Mouse (Mus musculus) testis, postnatal 10 days (tissue): ENCODE data around the gene Igflr1.

ENCODE experiments used
- DNase-seq: peaks from one replicate; pipeline ENCODE4 v3.0.0; 2021; ENCODE audit warnings: low spot score

Gene Igflr1

DNA sequence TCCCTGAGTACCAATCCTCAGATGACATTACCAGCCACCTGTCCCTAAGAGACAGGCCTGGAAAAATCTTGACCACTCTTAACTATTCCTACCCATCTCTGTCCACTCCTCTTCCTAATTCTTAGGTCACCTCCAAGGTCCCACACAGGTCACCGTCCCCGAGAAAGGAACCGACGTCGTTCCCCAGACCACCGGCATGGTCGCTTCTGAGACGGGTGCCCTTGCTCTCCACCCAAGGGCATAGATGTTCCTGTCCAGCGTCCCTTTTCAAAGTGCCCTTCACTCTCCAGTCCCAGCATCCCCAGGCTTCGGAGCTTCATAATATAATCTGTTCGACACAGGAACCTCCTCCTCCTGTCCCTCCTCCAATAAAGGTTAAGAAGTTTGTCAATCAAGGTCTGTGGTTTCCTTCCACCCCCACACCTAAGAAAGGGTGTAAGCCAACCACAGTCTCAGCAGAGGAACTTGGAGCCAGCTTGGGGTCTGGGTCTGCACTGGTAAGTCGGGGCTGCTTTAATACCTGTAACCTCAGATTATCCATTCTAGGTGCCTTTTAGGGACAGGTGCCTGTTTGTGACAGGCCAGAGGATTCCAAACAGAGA, at the start of gene Igflr1:
Gene Igflr1, plus strand, starts transcription at position 458 of the 602 bp plus-strand sequence.
- DNase-seq: no peak

DNA sequence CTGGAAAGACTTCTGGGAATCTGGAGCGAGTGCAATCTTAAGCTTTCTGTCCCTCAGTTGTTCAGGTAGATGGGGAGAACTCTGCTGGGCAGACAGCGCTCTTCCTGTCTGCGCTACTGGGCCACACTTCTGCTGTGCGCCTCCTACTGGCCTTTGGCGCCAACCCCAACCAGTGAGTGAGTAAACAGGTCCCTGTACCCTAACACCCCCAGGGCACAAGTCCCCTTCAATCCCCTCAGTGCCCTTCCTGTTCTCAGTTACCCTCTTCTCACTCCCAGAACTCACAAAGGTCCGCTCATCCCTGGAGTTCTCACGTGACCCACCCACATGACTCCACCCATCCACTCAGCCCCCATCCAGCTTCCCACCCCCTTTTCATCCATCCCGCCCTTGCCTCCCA, 46.9 kb upstream of the Igflr1 start:
- DNase-seq: no peak

DNA sequence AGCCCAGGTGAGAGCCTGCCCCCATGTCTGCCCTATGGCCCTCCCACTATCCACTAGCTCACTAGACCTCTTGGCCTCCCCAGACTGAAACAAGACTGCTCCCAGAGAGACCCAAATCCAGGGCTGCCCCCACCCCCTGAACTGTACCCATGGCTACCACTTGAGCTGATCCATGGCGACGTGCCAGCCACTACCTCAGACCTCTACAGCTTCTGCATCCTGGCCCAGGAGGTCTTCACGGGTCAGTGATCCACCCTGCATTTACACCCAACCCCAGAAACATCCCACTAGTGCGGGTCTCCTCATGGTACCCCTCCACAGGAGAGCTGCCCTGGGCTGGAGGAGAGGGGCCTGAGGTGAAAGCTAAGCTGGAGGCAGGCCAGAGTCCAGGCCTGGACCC, 44.8 kb upstream of the Igflr1 start:
- peak; percentile 63 for DNase-seq

DNA sequence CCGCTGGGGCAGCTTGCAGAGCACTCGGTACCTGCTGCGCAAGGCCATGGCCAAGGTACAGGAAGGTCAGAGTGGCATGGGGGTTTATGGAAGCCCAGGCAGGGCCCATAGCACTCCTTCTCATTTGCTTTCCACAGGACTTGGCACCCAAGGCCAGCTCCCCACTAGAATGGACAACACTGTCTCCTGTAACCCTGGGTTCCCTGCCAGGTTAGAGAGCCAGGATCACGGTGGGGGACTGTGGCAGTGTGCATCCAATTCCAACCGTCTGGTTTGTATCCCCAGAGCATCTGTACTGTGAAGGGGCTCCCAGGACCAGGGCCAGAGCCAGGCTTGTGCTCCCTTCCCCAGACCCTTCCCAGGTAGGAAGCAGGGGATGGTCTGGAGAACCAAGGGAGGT, 44.4 kb upstream of the Igflr1 start:
- peak; percentile 42 for DNase-seq

DNA sequence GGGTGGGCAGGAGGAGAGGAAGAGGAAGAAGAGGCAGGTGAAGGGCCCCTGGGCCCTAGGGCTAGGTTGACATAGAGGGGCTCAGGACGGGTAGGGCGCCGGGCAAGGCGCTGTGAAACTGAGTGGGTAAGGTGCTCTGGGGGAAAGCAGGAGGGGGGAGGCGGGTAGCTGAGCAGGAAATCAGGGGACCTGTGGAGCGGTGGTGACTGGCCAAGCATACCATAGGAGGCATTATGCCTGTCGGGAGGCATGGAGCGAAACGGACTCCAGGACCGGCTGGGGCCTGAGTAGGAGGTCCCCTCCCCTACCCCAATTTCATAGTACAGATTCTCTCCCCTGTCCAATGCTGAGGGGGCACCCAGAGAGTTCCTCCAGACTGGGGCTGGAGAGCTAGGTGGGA, 42.4 kb upstream of the Igflr1 start:
- DNase-seq: peak; percentile 41

DNA sequence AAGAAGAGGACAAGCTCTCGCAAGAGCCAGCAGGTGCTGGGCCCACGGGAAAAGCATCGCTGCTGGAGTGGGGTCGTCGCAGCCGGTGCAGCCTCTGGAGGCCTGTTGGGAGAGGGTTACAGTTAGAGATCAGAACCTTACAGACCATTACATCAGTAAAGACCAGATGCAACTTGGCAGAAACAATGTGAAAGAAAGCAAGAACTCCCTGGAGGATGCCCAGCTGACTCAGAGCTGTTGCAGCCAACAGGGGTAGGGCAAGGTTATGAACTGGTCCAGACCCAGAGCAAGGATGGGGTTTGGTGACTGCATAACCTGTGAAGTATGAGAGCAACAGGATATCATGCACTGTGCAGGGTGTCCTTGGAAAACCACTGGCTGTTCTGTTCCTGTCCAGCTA, 40.7 kb upstream of the Igflr1 start:
- DNase-seq: no peak

DNA sequence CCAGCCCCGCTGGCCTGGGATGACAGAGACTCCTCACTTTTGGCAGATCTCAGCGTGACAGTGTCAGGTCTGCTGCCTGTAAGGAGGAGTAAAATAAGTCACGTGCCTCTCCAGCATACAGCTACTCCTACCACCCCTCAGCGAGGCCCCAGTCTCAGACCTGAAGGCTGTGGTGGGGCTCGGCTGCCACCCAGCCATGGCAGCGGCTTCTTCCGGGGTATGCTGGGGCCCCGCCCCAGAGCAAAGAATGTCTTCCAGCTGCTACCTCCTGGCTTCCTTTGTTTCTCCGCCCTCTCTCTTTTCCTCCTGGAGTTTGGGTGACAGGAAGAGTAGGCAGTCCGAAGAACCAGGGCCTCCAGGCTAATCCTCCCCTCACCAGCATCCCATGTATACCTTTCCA, 39.3 kb upstream of the Igflr1 start:
- DNase-seq: no peak

DNA sequence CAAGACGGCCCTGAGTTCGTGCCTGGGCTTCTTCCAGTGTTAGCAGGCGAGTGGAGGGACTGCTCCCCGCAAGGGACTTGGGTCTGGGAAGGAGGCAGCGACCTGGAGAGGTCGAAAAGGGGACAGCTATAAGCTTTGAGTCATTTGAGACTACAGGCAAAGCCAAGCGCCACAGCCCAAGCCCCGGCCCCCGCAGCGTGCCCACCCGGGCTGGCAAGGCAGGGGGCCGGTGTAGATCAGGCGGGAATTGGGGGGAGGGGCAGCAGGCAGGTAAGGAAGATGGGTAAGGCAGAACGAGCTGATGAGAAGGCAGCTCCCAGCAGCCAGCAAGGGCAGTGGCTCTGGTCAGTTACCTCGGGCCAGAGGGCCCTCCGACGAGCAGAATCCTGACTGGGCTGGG, 38.8 kb upstream of the Igflr1 start:
- DNase-seq: peak; percentile 53

DNA sequence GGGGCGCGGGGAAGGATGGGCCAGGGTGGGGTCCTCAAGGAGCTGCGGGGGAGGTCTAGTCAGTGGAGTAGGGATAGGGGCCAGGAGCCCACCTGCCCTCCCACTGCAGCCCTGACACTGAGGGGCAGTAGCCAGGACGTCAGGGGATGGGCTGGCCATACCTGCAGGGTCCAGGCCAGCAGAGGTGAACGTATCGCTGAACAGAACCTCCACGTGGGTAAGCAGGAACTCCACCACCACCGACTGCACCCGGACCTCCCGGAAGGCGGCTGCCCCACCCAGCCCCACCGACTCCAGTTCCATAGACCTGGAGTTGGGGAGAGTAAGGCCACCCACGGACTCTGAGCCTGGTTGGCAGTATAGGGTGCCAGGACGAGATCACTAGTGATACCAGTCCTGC, 38.2 kb upstream of the Igflr1 start:
- DNase-seq: no peak

DNA sequence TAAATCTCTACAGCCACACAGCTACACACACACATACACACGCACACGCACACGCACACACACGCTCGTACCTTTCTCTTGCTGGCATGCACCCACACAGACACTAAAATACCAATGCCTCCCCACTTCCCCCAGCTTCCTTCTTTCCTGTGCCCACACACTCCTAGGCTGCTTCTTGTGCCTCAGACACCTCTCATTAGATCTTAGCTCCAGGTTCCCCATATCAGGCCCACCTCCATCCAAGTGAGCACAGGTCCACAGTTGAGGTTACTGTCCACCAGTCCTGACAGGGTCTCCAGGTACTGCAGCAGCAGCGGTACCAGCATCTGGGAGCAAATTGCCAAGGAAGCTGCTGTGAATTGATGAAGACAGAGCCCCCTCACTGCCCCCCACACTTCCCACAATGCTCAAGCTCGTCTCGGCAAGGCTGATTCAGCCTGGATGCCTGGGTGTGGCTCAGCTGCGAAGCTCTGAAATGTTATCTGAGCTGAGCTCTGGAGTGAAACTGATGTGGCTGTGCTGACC, 33.9 kb upstream of the Igflr1 start:
- peak; percentile 34 for DNase-seq

DNA sequence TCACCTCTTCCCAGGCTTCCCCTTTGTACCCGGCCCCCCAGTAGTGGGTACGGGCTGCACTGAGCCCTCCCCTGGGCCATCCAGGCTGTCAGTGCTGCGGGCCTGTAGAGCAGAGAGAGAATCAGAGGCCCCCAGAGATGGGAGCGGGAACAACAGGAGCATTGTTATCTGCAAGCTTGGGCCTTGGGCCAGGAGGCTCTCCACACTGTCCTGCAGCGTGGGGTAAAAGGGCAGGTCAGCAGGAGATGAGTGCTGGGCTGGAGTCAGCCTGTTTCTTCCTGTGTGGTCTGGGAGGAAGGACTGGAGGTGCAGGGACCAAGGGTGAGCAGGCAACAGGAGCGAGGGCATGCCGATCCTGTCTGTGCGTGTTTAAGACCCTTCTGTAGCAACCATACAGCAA, 32.3 kb upstream of the Igflr1 start:
- peak; percentile 88 for DNase-seq

DNA sequence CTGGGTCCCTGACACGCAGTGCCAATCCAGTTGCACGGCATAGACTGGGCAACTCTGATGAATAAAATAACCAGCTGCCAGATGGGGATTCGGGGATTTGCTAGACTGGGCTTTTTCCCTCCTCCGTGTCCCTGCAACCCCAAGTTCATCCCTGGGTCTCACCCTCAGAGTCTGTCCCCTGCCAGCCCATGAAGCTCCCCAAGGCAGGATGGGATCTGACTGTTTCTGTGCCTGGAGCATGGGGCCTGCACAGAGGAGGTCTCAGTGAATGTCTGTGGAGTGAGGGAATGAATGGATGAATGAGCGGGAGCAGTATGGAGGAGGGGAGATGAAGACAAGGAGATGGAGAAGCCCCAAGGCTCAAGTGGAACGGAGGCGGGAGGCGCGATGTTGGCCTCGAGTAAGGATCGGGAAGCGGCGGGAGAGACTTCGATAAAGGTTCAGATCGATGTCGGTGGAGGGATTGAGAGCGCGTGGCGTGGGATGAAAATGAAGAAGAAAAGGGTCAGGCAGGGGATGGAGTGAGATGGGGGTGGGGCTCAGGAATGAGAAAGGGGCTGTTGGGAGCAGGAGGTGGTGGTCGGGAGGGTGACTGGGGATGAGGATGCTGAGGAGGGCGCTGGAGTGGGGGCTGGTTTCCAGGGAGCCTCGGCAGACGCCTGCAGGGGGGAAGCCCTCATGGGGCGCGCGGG, 31.1 kb upstream of the Igflr1 start:
- DNase-seq: peak; percentile 37

DNA sequence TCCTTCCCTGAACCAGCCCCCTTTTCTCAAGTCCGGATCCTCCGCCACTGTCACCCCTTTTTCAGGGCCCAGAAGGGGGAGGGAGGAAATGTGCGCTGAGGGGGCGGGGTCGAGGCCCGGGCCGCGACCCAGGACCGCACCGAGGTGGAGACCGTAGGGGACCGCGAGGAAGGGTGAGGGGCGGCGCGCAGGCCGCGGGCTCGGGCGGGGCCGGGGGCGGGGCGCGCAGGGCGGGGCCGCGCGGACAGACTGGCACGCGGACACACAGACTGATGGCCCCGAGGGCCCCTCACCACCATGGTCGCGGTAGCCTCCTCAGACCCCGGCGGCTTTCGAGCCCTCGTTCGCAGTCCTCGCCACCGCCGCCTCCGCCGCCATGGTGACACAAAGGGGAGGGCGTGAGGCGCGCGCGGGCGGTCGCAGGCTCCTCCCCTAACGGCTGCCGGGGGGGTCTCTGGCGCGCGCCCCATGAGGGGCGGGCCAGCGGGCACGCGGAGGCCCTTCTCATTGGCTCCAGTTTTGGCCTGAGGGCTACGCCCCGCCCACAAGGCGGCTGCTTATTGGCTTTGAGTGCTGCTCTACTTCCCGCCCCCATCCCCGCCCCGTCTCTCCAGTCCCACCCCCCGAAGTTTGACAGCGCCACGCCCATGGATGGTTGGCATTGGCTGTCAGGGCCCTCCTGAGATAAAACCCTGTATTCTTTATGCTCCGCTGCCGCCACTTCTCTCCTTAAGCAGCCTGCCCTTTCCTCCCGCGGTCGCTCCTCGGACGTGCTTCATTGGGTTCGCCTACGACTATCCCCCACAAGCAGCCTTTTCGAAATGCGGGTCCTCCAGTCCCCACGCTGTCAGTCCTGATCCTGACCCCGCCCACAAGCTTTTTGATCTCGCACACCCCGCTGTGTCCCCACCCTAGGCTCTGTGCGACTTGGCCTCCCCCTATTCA, 30.3 kb upstream of the Igflr1 start, which contains the start of gene Arhgap33:
Gene Arhgap33, minus strand, starts transcription at position 428 of the 945 bp plus-strand sequence.
- DNase-seq: peak; percentile 97

DNA sequence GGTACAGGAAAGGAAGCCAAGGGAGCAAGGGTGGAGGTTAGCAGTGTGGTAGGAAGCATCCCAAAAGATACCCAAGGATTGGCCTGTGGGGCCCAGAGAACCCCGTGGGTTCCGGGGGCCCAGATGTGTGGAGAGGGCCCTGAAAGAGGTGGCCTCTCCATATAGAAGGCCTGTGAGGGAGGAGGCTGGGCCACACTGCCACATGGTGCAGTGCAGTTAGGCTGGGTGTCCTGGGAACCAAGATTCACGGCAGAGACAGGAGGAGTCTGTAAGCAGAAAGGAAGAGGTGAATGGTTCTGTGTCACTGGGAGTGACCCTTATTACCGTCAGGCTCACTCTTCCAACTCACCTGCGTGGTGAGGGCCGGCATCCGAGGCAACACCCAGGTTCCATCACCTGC, 24.7 kb upstream of the Igflr1 start:
- peak; percentile 34 for DNase-seq

DNA sequence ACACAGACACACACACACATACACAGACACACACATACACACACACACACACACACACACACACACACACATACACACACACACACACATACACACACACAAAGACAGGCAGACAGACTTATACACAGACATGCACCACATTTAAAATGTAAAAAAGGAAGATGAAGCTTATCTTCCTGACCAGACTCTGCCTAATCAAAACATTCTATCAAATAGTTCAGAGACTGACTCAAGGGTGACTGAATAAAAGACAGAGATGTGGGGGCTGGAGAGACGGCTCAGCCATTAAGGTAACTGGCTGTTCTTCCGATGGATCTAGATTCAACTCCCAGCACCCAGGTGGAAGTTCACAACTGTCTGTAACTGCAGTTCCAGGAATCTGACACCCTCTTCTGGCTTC, 20.9 kb upstream of the Igflr1 start:
- DNase-seq: no peak

DNA sequence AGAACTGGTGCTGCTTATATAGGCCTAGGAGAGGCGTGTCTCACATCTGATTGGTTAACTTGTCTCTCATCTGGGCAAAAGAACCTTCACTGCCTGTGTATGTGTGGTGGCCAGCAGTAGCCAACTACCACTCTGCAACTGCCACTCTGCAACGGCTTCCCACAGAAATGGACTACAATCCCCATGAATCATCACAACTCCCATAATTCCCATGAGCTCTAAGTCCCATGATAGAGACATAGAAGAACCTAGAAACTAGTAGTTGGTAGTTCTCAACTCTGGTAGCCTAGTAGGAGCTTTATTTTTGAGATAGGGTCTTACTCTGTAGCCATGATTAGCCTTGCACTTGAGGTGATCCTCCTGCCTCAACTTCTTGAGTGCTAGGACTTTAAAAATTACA, 15.3 kb upstream of the Igflr1 start:
- no peak for DNase-seq

DNA sequence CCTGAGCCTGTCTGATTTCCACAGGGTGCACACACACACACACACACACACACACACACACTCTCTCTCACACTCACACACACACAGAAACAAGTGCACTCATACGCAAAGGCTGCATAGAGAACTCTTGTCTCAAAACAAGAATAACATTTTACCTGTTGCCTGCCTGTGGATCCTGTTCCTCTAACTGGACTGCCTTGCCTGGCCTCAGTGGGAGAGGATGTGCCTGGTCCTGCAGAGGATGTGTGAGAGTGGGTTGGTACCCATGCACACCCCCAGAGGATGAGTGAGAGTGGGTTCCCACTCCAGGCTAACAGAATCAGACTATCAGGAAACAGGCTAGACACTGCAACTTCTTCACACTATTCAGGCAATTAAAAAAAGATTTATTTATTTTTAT, 14.6 kb upstream of the Igflr1 start:
- no peak for DNase-seq

DNA sequence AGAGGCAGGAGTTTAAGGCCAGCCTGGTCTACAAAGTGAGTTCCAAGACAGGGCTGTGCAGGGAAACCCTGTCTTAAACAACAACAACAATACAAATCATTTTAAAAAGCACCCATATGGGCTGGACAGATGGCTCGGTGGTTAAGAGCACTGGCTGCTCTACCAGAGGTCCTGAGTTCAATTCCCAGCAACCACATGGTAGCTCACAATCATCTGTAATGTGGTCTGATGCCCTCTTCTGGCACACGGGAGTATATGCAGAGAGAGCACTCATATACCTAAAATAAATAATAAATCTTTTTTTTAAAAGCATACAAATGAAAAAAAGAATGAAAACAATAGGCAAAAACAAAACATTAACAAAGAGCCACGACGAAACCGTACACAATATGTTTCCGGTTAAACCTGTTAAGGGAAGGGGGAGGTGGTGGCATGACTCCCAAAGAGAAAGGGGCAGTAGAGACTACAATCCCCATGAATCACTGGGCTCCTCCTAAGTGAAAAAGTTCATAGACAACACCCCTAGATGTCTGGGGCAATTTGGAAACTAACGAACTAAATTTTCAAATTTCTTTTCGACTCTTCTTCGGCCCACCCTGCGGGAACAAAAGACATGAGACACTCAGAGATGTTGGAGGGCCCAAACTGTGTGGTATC, 13.7 kb upstream of the Igflr1 start:
- DNase-seq: no peak

DNA sequence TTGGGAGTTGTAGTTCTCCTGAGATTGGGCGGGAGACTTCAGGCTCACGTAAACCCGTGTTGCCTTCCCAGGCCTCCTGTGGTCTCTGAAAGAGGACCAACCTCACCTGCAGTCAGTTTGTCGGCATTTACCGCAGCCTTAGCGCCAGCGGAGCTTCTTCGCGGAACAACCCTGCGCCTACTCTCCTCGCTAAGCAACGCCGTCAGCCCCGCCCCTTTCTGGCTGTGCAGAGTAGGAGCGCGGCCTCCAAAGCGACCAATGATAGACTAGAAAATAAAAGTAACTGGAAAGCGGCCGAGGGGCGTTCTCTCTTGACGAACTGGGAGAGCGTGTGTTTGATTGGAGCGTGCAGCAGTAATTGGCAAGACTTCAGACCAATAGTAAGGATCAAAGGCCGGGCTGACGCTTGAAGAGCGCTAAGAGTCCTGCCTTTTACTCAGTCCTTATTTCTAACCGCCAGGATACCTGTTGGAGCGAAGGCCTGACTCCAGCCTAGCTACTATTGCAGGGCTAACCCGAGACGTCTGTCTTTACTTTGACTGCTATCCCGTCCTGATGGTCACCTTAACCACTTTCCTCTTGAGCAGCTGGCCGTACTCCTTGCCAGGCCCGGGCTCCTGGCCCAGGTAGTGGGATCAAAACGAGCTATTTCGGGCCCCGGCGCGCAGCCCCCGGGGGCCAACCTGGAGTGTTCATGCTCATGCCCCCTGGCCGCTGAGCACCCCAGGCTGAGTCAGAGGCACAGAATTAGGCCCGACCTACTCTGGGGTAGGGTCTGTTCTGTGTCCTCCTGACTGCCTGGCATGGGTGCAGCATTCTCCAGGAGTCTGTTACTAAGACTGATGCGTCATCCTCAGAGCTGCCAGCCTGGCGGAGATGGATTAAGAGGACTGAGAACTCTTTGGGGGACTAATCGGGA, 12.9 kb upstream of the Igflr1 start, which contains the start of the genes Hspb6 and Proser3:
Gene Hspb6, plus strand, starts transcription at position 77 of the 919 bp plus-strand sequence.
Gene Proser3, minus strand, starts transcription at position 198 of the 919 bp plus-strand sequence.
- DNase-seq: peak; percentile 98

DNA sequence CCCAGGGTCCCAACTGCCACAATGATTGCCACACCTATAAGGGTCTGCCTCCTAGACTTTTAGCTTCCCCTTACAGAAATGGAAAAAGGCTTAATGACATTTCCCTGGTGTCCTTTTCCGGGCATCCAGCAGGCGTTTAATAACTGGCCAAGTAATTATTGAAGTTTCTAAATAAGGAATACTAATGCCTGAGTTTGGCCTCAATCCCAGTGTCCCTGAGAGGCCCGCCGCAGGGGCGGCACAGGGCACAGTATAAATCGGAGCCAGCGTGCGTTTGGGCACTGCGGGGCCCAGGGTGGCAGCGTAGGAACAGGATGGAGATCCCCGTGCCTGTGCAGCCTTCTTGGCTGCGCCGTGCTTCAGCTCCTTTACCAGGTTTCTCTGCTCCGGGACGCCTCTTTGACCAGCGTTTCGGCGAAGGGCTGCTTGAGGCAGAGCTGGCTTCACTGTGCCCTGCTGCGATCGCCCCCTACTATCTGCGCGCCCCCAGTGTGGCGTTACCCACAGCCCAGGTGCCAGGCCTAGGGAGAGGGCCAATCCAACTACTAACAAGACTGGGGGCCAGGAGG, 12.1 kb upstream of the Igflr1 start:
- no peak for DNase-seq
